Mouse (Mus musculus): ENCODE data around the gene Bak1. TPM values are rescaled to one million over a fixed set of nuclear protein-coding genes. Genes with fewer than 3 reads are reported as not detected.

The Bak1 gene
- polyA plus RNA-seq, 1 experiment from 2014 or later: 3.1 TPM

GRCm38 (mm10) chr17:27047762-27048444, 19.1 kb upstream of the Bak1 start:
- Histone ChIP-seq H3K27ac (no peak overlapping the region), H3K9ac (no peak overlapping the region), H3K9me3 (no peaks in the 10 kb centered on the region), H3K4me3 (replicated peaks) (no peak overlapping the region), H3K27me3 (no peaks in the 10 kb centered on the region), H3K4me2 (no peak overlapping the region), H3K4me1 (peaks cover 4% of the 10 kb centered on the region; the same call in 1 of the 2 replicates), H3K36me3 (replicated peaks) (no peaks in the 10 kb centered on the region)
- WGBS: 79% methylated on average over 14 of the region's 14 CpGs
- no peak for ATAC-seq (ENCODE audit: low FRiP score)

- H3K9me3 ChIP-seq: no peaks in the 10 kb centered on the region
Observed at GRCm38 (mm10) chr17:27045164-27045563, 16.4 kb upstream of the Bak1 start.

DNA sequence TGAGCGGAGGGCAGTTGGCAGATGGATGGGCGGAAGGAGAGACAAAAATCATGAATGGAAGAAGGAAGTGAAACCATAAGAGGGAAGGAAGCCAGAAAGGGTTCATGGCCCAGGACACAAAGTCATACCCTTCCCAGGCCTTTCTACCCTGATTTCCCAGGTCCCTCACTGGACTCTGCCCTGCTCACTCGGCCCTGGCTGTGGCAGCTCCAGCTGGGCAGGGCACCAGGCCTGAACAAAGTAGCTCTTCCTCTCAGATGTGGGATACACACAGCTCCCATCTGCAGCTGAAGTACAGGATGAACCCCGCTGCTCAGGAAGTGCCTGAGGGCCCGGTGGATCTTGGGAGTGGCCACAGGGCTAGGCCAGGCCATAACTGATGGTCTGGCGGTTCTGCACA, 14.0 kb upstream of the Bak1 start:
- no peak for ATAC-seq (ENCODE audit: low FRiP score)
- H3K27me3 ChIP-seq: peaks cover 9% of the 10 kb centered on the region; the same call in 1 of the 2 replicates
- H3K27ac ChIP-seq: no peak overlapping the region

More at GRCm38 (mm10) chr17:27045164-27045563, 16.4 kb upstream of the Bak1 start:
- ATAC-seq (ENCODE audit: low FRiP score): no peak
- Histone ChIP-seq H3K4me2 (no peak overlapping the region), H3K4me1 (peaks cover 15% of the 10 kb centered on the region), H3K36me3 (replicated peaks) (no peaks in the 10 kb centered on the region), H3K27me3 (peaks cover 6% of the 10 kb centered on the region; the same call in 1 of the 2 replicates), H3K9ac (no peak overlapping the region), H3K4me3 (replicated peaks) (no peak overlapping the region), H3K27ac (no peak overlapping the region)
- 92% methylated on average over 6 of the region's 6 CpGs for WGBS

DNA sequence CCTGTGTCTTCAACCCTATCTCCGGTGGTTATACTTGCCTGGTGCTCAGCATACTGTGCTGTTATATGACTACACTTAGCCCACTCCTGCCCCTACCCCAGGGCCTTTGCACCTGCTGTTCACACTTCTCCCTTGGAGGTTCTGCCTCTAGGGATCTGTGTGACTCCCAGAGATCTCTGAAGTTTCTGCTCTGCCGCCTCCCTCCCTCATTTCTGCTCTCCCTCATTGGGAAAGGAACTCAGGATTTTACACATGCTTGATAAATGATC, 12.9 kb upstream of the Bak1 start:
- no peak overlapping the region for H3K4me3 ChIP-seq (replicated peaks)
- H3K9me3 ChIP-seq: no peaks in the 10 kb centered on the region
- no peak overlapping the region for H3K4me2 ChIP-seq
- H3K27ac ChIP-seq: no peak overlapping the region
- 89% methylated on average over 2 of the region's 2 CpGs for WGBS
- no peak for ATAC-seq (ENCODE audit: low FRiP score)
- H3K36me3 ChIP-seq (replicated peaks): no peaks in the 10 kb centered on the region
- no peak overlapping the region for H3K9ac ChIP-seq
- peaks cover 9% of the 10 kb centered on the region; the same call in 1 of the 2 replicates for H3K27me3 ChIP-seq
- peaks cover 30% of the 10 kb centered on the region for H3K4me1 ChIP-seq

More for the DNA sequence above, 14.0 kb upstream of the Bak1 start:
- no peaks in the 10 kb centered on the region for H3K9me3 ChIP-seq
- H3K4me1 ChIP-seq: peaks cover 30% of the 10 kb centered on the region
- H3K4me2 ChIP-seq: no peak overlapping the region
- H3K9ac ChIP-seq: no peak overlapping the region
- H3K4me3 ChIP-seq (replicated peaks): no peak overlapping the region
- WGBS: 70% methylated on average over 6 of the region's 6 CpGs
- no peaks in the 10 kb centered on the region for H3K36me3 ChIP-seq (replicated peaks)

- no peak overlapping the region for H3K4me2 ChIP-seq
- peaks cover 30% of the 10 kb centered on the region for H3K4me1 ChIP-seq
- peak overlapping the region; percentile 25; the same call in 1 of the 2 replicates for H3K9ac ChIP-seq
- no peaks in the 10 kb centered on the region for H3K36me3 ChIP-seq (replicated peaks)
- ATAC-seq (ENCODE audit: low FRiP score): no peak
- no peak overlapping the region for H3K27ac ChIP-seq
- no peak overlapping the region for H3K4me3 ChIP-seq (replicated peaks)
- no peaks in the 10 kb centered on the region for H3K9me3 ChIP-seq
- peaks cover 9% of the 10 kb centered on the region; the same call in 1 of the 2 replicates for H3K27me3 ChIP-seq
- WGBS: 36% methylated on average over 13 of the region's 13 CpGs
Observed at GRCm38 (mm10) chr17:27041046-27041786, 12.4 kb upstream of the Bak1 start.

DNA sequence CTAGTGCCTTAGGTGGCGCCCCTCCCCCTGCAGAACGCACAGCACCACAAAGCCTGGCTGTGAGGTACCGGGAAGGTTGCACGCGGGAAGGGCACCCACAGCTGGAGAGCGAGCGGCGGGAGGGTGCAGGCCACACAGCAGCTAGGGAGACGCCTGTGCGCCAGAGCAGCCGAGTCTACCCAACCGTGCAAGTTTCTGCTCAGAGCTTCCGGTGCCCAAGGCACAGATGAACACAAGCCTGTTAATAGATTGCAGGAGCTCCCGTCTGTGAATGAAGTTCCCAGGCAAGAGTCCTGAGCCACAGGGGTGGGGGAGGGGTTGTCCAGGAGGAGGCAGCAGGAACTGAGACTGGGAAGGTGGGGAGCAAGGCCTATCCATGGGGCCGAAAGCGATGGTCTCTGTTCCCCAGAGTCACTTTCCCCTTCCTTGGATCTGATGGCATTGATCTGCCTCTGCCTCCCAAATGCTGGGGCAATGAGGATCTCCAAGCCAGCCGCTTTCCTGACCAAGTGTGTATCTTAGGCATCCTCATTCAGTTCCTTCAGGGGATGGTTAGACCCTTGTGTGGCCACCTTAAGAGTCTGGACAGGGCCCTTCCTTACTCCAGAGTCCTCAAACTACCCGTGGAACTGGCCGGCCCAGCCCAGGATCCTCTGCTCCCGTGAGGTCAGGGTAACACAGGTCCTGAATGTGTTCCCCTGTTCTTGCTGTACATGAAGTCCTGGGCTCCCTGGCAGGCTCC, 11.7 kb upstream of the Bak1 start:
- WGBS: 11% methylated on average over 20 of the region's 20 CpGs
- H3K9ac ChIP-seq: peak overlapping the region; percentile 25; the same call in 1 of the 2 replicates
- H3K4me3 ChIP-seq (replicated peaks): no peak overlapping the region
- H3K4me1 ChIP-seq: peaks cover 30% of the 10 kb centered on the region
- H3K9me3 ChIP-seq: no peaks in the 10 kb centered on the region
- peaks cover 9% of the 10 kb centered on the region; the same call in 1 of the 2 replicates for H3K27me3 ChIP-seq
- peak overlapping the region; percentile 69 for H3K27ac ChIP-seq
- peak; percentile 33; the same call in 1 of the 2 replicates for ATAC-seq (ENCODE audit: low FRiP score)
- H3K4me2 ChIP-seq: peak overlapping the region; percentile 42
- no peaks in the 10 kb centered on the region for H3K36me3 ChIP-seq (replicated peaks)

DNA sequence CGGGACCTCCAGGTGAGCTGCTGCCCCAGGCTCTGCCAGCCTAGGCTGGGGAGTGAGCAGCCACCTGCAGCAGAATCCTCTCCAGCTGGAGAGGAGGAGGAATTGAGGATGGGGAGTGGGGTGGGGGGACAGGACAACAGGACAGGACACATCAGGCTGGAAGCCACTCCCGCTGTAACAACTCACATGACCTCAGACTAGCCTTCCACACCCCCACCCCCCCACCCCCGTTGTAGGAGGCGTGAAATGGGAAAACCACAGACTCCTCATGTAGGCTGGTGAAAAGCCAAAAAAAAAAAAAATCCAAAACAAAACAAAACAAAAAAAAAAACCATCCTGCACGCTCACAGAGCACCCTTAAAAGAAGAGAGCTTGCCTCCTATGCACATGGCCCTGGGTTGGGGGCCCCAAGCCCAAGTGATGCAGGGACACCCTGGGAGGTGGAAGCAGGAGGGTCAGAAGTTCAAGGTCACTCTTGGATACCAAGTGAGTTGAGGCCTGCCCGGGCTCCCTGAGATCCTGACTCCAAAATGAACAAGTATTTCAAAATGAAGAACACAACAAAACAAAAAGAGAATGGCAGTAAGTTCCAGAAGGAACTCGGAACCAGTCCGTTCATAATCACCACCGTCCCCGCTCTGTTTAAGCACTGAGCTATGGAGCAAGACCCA, 10.8 kb upstream of the Bak1 start:
- WGBS: 71% methylated on average over 10 of the region's 10 CpGs
- peaks cover 30% of the 10 kb centered on the region for H3K4me1 ChIP-seq
- no peak for ATAC-seq (ENCODE audit: low FRiP score)
- peak overlapping the region; percentile 17; the same call in 1 of the 2 replicates for H3K9ac ChIP-seq
- H3K4me2 ChIP-seq: no peak overlapping the region
- H3K9me3 ChIP-seq: no peaks in the 10 kb centered on the region
- no peaks in the 10 kb centered on the region for H3K36me3 ChIP-seq (replicated peaks)
- no peak overlapping the region for H3K4me3 ChIP-seq (replicated peaks)
- H3K27ac ChIP-seq: peak overlapping the region; percentile 69; the same call in 1 of the 2 replicates
- peaks cover 9% of the 10 kb centered on the region; the same call in 1 of the 2 replicates for H3K27me3 ChIP-seq

DNA sequence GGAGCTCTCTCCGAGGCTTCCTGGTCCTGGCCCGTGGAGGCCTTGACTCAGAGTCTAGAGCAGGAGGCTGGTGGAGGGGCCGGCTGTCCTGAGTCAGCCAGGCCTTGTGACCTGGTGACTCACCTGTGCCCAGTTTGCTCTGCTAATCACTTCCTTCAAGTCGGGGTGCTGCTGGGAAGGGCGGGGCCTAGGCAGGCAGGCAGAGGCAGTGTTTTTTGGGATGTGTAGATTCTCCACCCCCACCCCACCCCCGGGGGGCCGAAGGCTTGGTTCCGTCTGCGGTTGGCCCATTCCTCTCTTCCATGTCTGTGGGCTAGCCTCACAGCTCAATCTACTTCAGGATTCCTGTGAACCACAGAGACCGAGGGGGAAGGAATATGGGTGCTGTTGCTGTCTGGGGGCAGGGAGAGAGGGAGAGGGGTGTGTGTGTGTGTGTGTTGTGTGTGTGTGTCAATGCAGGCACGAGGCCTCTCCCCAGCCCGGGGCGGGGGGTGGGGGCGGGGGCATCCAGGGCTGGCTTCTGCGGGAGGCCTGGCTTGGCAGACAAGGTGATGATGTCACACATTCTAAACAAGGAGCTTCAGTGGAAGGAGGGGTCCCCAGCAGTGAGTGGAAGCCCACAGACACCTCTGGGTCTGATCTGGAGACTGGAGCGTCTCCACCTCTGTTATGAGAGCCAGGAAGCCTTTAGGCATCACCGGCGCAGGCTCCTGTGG, 9.7 kb upstream of the Bak1 start:
- Histone ChIP-seq H3K4me3 (replicated peaks) (no peak overlapping the region), H3K36me3 (replicated peaks) (no peaks in the 10 kb centered on the region), H3K27me3 (peaks cover 9% of the 10 kb centered on the region; the same call in 1 of the 2 replicates), H3K9me3 (no peaks in the 10 kb centered on the region), H3K9ac (no peak overlapping the region), H3K4me1 (peaks cover 30% of the 10 kb centered on the region), H3K4me2 (no peak overlapping the region), H3K27ac (no peak overlapping the region)
- 40% methylated on average over 17 of the region's 18 CpGs for WGBS
- no peak for ATAC-seq (ENCODE audit: low FRiP score)

DNA sequence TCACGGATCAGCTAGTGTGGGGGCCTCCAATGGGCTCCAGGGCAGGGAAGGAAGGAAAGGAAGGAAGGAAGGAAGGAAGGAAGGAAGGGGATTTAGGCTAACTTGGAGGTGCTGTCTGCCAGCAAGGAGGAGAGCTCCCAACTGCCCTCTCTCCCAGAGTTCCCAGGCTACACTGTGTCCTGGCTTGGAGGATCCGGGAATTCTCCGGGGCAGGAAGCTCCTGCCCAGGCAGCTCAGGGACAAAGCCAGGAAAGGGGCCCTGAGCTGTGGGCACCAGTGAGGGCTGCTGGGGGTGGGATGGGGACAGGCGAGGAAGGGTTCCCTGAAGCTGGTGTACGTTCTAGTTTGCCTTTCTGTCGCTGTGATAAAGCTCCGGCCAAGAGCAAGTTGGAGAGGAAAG, 7.7 kb upstream of the Bak1 start:
- 69% methylated on average over 7 of the region's 7 CpGs for WGBS
- Histone ChIP-seq H3K4me2 (no peak overlapping the region), H3K27me3 (peaks cover 10% of the 10 kb centered on the region), H3K9me3 (no peaks in the 10 kb centered on the region), H3K27ac (no peak overlapping the region), H3K4me3 (replicated peaks) (no peak overlapping the region), H3K9ac (no peak overlapping the region), H3K36me3 (replicated peaks) (no peaks in the 10 kb centered on the region), H3K4me1 (peaks cover 32% of the 10 kb centered on the region)
- no peak for ATAC-seq (ENCODE audit: low FRiP score)

DNA sequence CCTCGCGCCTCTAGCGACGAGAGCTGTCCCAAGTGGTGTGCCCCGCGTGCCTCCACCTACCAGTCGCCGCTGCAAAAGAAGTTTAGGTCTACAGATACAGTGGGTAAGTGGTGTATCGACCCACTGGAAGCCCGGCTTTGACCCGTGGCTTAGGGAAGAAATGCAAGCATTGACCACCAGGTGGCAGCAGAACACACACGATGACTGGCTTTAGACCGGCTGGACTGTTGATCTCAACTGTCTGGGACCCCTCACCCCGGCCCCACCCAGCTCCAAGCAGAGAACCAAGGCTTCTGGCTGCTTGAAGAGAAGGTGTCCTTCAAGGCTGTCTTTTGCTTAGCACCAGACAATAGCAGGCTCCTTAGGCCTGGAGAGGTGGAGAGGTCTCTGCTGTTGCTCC, 4.1 kb upstream of the Bak1 start:
- H3K27me3 ChIP-seq: peaks cover 5% of the 10 kb centered on the region; the same call in 1 of the 2 replicates
- H3K4me2 ChIP-seq: peak overlapping the region; percentile 11; the same call in 1 of the 2 replicates
- no peak overlapping the region for H3K27ac ChIP-seq
- H3K4me1 ChIP-seq: peaks cover 4% of the 10 kb centered on the region
- H3K9ac ChIP-seq: no peak overlapping the region
- ATAC-seq (ENCODE audit: low FRiP score): peak; percentile 47
- 1% methylated on average over 14 of the region's 14 CpGs for WGBS
- H3K9me3 ChIP-seq: no peaks in the 10 kb centered on the region
- no peaks in the 10 kb centered on the region for H3K36me3 ChIP-seq (replicated peaks)
- H3K4me3 ChIP-seq (replicated peaks): no peak overlapping the region

GRCm38 (mm10) chr17:27032328-27032727, 3.5 kb upstream of the Bak1 start:
- no peak for ATAC-seq (ENCODE audit: low FRiP score)
- Histone ChIP-seq H3K27me3 (peaks cover 5% of the 10 kb centered on the region; the same call in 1 of the 2 replicates), H3K4me1 (peaks cover 10% of the 10 kb centered on the region), H3K9me3 (no peaks in the 10 kb centered on the region), H3K9ac (no peak overlapping the region), H3K36me3 (replicated peaks) (no peaks in the 10 kb centered on the region), H3K4me3 (replicated peaks) (no peak overlapping the region), H3K4me2 (0 out of 2 replicates have a peak overlapping the region, but pooled peaks have one; percentile 11), H3K27ac (no peak overlapping the region)
- WGBS: 71% methylated on average over 7 of the region's 7 CpGs

Measured in forebrain, embryonic 12.5 days (tissue).